Mouse (Mus musculus): ENCODE measurements around the gene Srrm2. TPM values are rescaled to one million over a fixed set of nuclear protein-coding genes. Genes with fewer than 3 reads are reported as not detected.

Gene Srrm2
- total and polyA plus RNA-seq, 3 experiments = 26.7 to 383 (median 90.4) TPM

DNA sequence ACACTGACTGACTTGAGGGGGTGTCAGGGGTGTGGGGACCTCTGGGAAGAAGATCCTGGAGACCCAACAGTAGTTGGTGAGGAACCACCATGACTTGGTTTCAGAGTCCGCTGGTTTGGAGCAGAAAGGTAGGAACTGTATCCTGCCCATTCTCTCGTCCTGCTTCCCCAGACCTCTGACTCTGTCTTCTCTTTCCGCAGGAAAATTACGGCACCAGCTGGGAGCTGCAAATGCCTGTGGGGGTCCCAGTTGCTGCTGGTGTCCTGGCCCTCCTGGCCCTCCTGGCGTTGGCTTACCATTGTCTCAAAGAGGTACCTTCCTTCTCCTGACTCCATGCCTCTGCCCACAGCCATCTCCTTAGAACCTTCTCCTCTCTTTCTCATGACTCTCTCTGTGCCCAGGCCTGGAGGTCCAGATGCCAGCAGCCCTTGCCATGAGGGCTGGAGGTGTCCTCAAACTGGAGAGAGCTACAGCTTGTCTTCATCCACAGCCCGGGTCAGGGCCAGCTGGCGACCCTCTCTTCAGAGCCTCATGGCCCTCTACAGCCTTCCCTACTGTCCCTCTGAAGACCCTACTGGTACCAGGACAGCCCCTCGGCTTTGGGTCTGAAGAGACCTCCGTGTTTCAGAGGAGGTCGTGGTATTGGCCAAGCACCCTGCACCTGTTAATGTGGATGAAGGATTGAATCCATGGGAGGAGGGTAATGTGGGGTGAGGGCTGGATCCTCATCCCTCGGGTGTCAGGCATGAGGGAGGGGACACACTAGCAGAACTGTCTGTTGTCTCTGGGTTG lies 40.7 kb upstream of the Srrm2 start:
- Histone ChIP-seq H3K4me2 (ENCODE audit: insufficient read depth, low read depth, poor library complexity, severe bottlenecking) (peak overlapping the region; percentile 72), H3K36me3 (replicated peaks in 1 of 2; ENCODE audit: control insufficient read depth in 1 of 2, insufficient read depth in 1 of 2, low read length in 1 of 2) (peaks cover 21 to 35% of the 10 kb centered on the region in 2 experiments), H3K27ac (ENCODE audit: insufficient read depth, low read depth) (no peak overlapping the region), H3K4me3 (replicated peaks in 1 of 3; ENCODE audit: low read depth in 2 of 3, low read length in 2 of 3, poor library complexity in 1 of 3) (peak overlapping the region; percentile 34 to 48 (median 43)), H3K9me3 (replicated peaks; ENCODE audit: low read length) (no peaks in the 10 kb centered on the region), H3K4me1 (ENCODE audit: control insufficient read depth in 1 of 2, insufficient read depth in 2 of 2) (peaks cover 31 to 54% of the 10 kb centered on the region in 2 experiments), H3K27me3 (replicated peaks) (peaks cover 17% of the 10 kb centered on the region), H3K9ac (ENCODE audit: insufficient read depth, low read depth) (peak overlapping the region; percentile 55; the same call in 1 of the 2 replicates), H3K79me2 (replicated peaks; ENCODE audit: control insufficient read depth, extremely low read depth, insufficient read depth, poor library complexity, severe bottlenecking) (no peaks in the 10 kb centered on the region)
- dilution Hi-C loops (cut with MboI; ENCODE audit: extremely low pct_ligation_motif_present, extremely low pct_unique_long_range_greater_than_20kb, low sequenced_read_pairs) = no loop called here
- in situ Hi-C loops (cut with MboI; ENCODE audit: low pct_ligation_motif_present, low pct_unique_long_range_greater_than_20kb, low sequenced_read_pairs) = no loop called here
- TF ChIP-seq ETS1 (conservative IDR thresholded peaks at IDR 0.05; ENCODE audit: low read depth, low read length) (0 out of 2 replicates have a peak, but pooled peaks have one; percentile 6), RAD21 (IDR thresholded peaks at IDR 0.05; ENCODE audit: low read depth, low read length) (no peak), MAX (IDR thresholded peaks at IDR 0.05; ENCODE audit: low read length) (0 out of 2 replicates have a peak, but pooled peaks have one; percentile 37), NELFE (IDR thresholded peaks at IDR 0.05; ENCODE audit: low read depth, low read length) (peak; percentile 52; the same call in 1 of the 2 replicates), SIN3A (IDR thresholded peaks at IDR 0.05; ENCODE audit: low read length) (no peak), POLR2AphosphoS2 (IDR thresholded peaks at IDR 0.05; ENCODE audit: low read depth, low read length) (no peak)
- DNase-seq (ENCODE audit: extremely low read depth) = no peak

DNA sequence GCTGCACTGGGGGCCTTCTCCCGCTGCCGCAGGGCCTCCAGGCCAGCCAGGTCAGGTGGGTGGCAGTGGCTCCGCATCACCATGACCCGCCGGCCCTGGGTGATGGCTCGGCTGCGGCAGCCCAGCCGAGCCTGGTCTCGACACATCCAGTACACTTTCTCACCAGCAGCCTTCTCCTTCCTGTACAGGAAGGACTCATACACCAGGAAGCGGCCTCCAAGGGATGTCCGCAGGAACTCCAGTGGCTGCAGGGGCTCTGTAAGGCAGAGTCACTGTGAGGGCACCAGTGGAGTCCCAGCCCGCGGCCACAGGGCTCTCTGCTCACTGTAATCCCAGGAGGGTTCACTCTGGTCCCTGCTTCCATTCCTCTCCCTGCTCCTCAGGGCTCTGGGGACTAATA lies 34.6 kb upstream of the Srrm2 start:
- H3K9ac ChIP-seq (ENCODE audit: insufficient read depth, low read depth) = no peak overlapping the region
- dilution Hi-C loops (cut with MboI; ENCODE audit: extremely low pct_ligation_motif_present, extremely low pct_unique_long_range_greater_than_20kb, low sequenced_read_pairs) = no loop called here
- H3K4me1 ChIP-seq (ENCODE audit: control insufficient read depth in 1 of 2, insufficient read depth in 2 of 2) = no peaks in the 10 kb centered on the region
- no peak overlapping the region for H3K4me3 ChIP-seq (replicated peaks in 1 of 3; ENCODE audit: low read depth in 2 of 3, low read length in 2 of 3, poor library complexity in 1 of 3)
- no peaks in the 10 kb centered on the region for H3K27me3 ChIP-seq (replicated peaks)
- H3K79me2 ChIP-seq (replicated peaks; ENCODE audit: control insufficient read depth, extremely low read depth, insufficient read depth, poor library complexity, severe bottlenecking) = no peaks in the 10 kb centered on the region
- in situ Hi-C loops (cut with MboI; ENCODE audit: low pct_ligation_motif_present, low pct_unique_long_range_greater_than_20kb, low sequenced_read_pairs) = no loop called here
- peaks cover 5% of the 10 kb centered on the region for H3K9me3 ChIP-seq (replicated peaks; ENCODE audit: low read length)
- no peak overlapping the region for H3K27ac ChIP-seq (ENCODE audit: insufficient read depth, low read depth)
- no peak for TF ChIP-seq POLR2AphosphoS2 (IDR thresholded peaks at IDR 0.05; ENCODE audit: low read depth, low read length)
- no peak for TF ChIP-seq UBTF (IDR thresholded peaks at IDR 0.05; ENCODE audit: low read depth, low read length)
- TF ChIP-seq GABPA (IDR thresholded peaks at IDR 0.05; ENCODE audit: insufficient replicate concordance, low read depth, low read length) = no peak
- no peak for TF ChIP-seq ZNF384 (IDR thresholded peaks at IDR 0.05; ENCODE audit: low read depth, low read length)
- TF ChIP-seq CHD1 (IDR thresholded peaks at IDR 0.05; ENCODE audit: low read depth, low read length) = no peak
- H3K4me2 ChIP-seq (ENCODE audit: insufficient read depth, low read depth, poor library complexity, severe bottlenecking) = no peak overlapping the region
- no peak for DNase-seq (ENCODE audit: extremely low read depth)
- H3K36me3 ChIP-seq (replicated peaks in 1 of 2; ENCODE audit: control insufficient read depth in 1 of 2, insufficient read depth in 1 of 2, low read length in 1 of 2) = peaks cover 59 to 78% of the 10 kb centered on the region in 2 experiments

DNA sequence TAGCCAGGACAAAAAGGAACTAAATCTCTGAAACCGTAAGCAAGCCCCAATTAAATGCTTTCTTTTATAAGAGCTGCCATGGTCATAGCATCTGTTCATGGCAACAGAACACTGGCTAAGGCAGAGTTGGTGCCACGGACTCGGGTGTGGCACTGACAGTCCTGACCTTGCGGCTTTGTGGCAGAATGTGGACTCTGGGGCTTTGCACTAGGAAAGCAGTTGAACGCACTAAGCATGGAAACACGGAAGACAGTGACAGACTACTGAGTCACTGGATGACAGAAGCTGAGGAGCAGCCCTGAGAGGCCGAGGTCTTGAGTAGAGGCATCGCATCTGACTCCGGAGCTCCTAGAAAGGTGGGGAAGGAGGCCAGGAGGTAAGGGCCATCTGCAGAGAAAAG lies 32.8 kb upstream of the Srrm2 start:
- Histone ChIP-seq H3K9ac (ENCODE audit: insufficient read depth, low read depth) (no peak overlapping the region), H3K9me3 (replicated peaks; ENCODE audit: low read length) (peaks cover 5% of the 10 kb centered on the region), H3K36me3 (replicated peaks in 1 of 2; ENCODE audit: control insufficient read depth in 1 of 2, insufficient read depth in 1 of 2, low read length in 1 of 2) (peaks cover 50 to 79% of the 10 kb centered on the region in 2 experiments), H3K4me3 (replicated peaks in 1 of 3; ENCODE audit: low read depth in 2 of 3, low read length in 2 of 3, poor library complexity in 1 of 3) (no peak overlapping the region), H3K27ac (ENCODE audit: insufficient read depth, low read depth) (no peak overlapping the region), H3K4me2 (ENCODE audit: insufficient read depth, low read depth, poor library complexity, severe bottlenecking) (no peak overlapping the region), H3K4me1 (ENCODE audit: control insufficient read depth in 1 of 2, insufficient read depth in 2 of 2) (no peaks in the 10 kb centered on the region), H3K79me2 (replicated peaks; ENCODE audit: control insufficient read depth, extremely low read depth, insufficient read depth, poor library complexity, severe bottlenecking) (no peaks in the 10 kb centered on the region), H3K27me3 (replicated peaks) (no peaks in the 10 kb centered on the region)
- dilution Hi-C loops (cut with MboI; ENCODE audit: extremely low pct_ligation_motif_present, extremely low pct_unique_long_range_greater_than_20kb, low sequenced_read_pairs) = no loop called here
- in situ Hi-C loops (cut with MboI; ENCODE audit: low pct_ligation_motif_present, low pct_unique_long_range_greater_than_20kb, low sequenced_read_pairs) = no loop called here
- TF ChIP-seq RCOR1 (conservative IDR thresholded peaks at IDR 0.05; ENCODE audit: low read depth, low read length) = no peak
- no peak for TF ChIP-seq MAX (IDR thresholded peaks at IDR 0.05; ENCODE audit: low read length)
- TF ChIP-seq CTCF (conservative IDR thresholded peaks at IDR 0.05 in 1 of 2, IDR thresholded peaks at IDR 0.05 in 1 of 2; ENCODE audit: low read depth in 2 of 2, low read length in 2 of 2) = no peak
- no peak for TF ChIP-seq TCF12 (IDR thresholded peaks at IDR 0.05; ENCODE audit: low read depth, low read length)
- no peak for TF ChIP-seq POLR2A (IDR thresholded peaks at IDR 0.05; ENCODE audit: low read depth, low read length)
- no peak for TF ChIP-seq IRF4 (IDR thresholded peaks at IDR 0.05; ENCODE audit: low read depth, low read length)
- TF ChIP-seq SIN3A (IDR thresholded peaks at IDR 0.05; ENCODE audit: low read length) = no peak
- no peak for TF ChIP-seq POLR2AphosphoS2 (IDR thresholded peaks at IDR 0.05; ENCODE audit: low read depth, low read length)
- TF ChIP-seq MAFK (IDR thresholded peaks at IDR 0.05; ENCODE audit: insufficient replicate concordance, low read length) = no peak
- TF ChIP-seq E2F4 (IDR thresholded peaks at IDR 0.05; ENCODE audit: insufficient replicate concordance, low read depth, low read length) = no peak
- no peak for TF ChIP-seq UBTF (IDR thresholded peaks at IDR 0.05; ENCODE audit: low read depth, low read length)
- TF ChIP-seq ZC3H11A (IDR thresholded peaks at IDR 0.05; ENCODE audit: low read depth, low read length) = no peak
- TF ChIP-seq SMC3 (IDR thresholded peaks at IDR 0.05; ENCODE audit: low read depth, low read length) = no peak
- TF ChIP-seq RAD21 (IDR thresholded peaks at IDR 0.05; ENCODE audit: low read depth, low read length) = no peak
- TF ChIP-seq ETS1 (conservative IDR thresholded peaks at IDR 0.05; ENCODE audit: low read depth, low read length) = no peak
- TF ChIP-seq USF2 (conservative IDR thresholded peaks at IDR 0.05; ENCODE audit: low read depth, low read length) = no peak
- no peak for DNase-seq (ENCODE audit: extremely low read depth)

Data from CH12.LX (cell line).